Mouse (Mus musculus) adrenal gland, adult (tissue): Measurements from ENCODE around the gene Sept4.

ENCODE experiments used
- DNase-seq, 2 experiments: peaks; one replicate each; pipeline ENCODE4 v3.0.0; 2022 to 2023; ENCODE audit warnings: low spot score in 1 of 2; ENCODE audit not compliant: inconsistent age in 2 of 2

Sept4 gene

DNA sequence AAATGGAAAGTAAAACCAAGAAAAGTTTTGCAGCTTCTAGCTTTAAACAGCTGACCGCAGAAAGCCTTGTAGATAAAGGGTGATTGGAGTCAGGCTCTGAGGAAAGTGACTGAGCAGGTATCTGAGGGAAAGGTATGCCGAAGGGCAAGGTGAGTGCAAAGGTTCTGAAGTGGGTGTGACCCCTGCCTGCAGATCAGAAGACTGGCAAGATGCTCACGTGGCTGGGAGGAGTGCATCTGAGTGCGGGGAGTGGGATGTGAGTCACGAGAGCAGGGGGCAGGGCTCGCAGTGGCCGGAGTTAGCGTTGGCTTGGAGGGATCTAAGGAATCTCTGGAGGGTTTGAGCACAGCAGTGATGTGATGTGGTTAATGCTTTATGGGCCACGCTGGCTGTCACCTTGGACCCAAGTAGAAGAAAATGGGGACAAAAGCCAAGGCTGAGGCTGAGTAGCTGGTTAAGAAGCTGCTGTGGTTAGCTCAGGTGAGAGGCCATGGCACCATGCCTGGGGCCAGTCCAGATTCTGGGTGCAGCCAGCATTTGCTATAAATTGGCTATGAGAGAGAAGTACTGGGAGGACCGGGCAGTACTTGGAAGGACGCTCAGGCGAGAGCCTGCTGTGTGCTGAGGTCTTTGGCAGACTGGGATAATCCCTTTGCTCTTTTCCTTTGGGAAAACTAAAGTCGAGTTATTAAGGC lies 30.8 kb downstream of the Sept4 start:
- DNase-seq, result peak in 1 of 2 experiments; percentile 52

DNA sequence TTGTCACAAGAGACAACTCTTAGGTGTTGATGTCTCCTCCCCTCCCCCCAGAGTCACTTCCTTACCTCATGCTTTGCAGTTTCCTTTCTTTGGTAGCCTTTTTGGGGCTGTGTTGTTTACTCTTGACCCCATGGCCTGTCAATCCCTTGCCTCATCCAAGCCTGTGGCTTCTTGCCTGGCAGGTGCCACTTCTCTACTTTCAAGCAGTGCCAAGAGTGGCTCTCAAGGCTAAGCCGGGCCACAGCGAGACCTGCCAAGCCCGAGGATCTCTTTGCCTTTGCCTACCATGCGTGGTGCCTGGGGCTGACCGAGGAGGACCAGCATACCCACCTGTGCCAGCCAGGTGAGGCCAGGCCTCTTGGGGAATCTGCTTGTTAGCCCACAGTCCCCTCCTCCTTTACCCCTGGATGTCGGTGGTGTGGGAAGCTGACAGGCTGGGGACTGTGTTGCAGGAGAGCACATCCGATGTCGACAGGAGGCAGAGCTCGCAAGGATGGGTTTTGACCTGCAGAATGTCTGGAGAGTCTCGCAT lies 31.7 kb downstream of the Sept4 start:
- DNase-seq, result peak in 1 of 2 experiments; percentile 45

DNA sequence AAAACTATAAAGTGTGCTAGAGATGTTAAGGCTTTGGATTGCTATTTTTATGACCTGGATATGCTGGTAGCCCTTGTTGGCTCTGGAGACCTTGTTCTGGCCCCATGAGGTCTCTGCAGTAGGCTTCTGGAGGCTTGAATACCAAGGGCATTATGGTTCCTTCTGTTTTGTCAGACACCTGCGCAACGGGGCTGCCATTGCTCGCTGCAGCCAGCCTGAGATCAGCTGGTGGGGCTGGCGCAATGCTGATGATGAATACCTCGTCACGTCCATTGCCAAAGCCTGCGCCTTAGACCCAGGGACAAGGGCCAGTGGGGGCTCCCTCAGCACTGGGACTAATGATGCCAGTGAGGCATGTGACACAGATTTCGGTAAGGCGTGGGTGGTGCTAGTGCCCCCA lies 33.5 kb downstream of the Sept4 start:
- no peak for DNase-seq

DNA sequence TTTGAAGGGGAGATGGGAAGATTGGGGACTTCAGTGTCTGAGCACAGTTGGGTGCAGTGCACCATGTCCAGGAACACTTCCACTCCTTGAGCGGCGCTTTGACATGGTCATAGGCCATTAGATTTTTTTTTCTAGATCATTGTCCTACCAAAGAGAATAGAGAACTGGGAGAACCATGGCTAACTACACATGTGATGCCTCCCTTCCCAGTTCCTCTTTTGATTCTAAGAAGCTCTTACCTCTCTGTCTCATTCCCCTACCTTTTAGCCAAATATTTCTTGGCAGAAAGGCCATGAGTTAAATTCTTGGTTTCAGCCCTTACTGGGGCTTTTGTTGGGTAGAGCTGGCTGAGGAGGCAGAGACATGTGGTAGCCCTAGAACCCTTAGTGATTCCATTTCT lies 34.9 kb downstream of the Sept4 start:
- no peak for DNase-seq

DNA sequence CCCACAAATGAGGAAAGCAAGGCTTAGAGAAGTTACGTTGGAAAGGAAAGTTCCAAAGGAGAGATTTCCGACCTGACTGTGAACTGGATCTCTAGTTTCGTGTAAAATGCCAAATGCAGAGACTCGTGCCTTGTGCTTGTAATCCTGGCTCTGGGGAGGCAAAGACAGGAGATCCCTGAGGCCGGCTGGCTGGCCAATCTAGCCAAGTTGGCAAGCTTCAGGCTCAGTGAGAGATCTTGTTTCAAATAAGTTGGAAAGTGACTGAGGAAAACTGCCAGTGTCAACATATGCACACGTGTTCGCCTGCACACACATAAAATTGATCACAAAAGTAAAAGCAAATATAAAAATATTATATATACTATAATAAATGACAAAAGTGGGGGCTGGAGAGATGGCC lies 40.6 kb downstream of the Sept4 start:
- DNase-seq, result peak in 1 of 2 experiments; percentile 41

DNA sequence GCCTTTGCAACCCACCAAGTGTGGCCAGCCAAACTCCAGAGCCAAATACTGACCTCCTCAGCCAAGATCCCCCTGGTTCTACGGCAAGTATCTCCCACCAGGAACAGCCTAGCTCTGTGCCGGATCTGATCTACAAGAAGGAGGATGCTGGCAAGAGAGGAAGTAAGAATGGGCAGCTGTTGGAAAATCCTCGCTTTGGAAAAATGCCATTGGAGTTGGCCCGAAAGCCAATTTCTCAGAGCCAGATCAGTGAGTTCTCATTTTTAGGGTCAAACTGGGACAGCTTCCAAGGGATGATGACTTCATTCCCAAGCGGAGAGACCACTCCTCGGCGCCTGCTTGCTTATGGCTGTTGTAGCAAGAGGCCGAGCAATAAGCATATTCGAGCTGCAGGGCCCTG lies 42.8 kb downstream of the Sept4 start:
- peak in 1 of 2 experiments; percentile 33 for DNase-seq

DNA sequence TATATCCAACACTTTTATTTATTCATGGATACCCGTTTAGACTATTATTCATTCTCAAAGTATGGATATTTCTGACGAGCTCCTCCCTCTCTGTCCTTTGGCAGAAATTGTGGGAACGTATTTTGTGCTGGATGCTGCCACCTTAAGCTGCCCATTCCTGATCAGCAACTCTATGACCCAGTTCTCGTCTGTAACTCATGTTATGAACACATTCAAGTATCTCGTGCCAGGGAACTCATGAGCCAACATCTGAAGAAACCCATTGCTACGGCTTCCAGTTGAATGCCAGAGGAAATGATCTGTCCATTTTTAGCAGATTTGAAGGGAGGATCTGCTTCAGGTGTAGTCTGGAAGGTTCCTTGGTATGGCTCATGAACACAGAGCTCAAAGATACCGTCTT lies 45.3 kb downstream of the Sept4 start:
- DNase-seq, result peak in 1 of 2 experiments; percentile 20

DNA sequence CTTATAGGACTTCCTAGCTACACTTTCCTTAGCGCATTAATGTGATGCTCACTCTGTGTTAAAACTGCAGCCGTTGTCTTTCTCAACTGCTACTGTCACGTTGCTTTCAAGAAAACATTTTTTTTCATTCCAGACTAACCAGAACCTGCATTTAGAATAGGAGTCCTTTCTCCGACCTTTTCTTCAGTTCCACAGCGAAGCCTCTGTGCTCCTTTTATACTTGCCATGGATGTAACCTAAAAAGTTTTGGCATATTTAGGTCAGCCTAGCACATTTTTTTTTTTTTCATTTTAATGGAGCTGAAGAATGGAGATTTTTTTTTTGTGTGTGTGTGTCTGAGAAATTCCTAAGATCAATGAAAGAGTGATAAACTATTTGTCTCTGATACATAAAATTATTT lies 46.8 kb downstream of the Sept4 start:
- no peak for DNase-seq

DNA sequence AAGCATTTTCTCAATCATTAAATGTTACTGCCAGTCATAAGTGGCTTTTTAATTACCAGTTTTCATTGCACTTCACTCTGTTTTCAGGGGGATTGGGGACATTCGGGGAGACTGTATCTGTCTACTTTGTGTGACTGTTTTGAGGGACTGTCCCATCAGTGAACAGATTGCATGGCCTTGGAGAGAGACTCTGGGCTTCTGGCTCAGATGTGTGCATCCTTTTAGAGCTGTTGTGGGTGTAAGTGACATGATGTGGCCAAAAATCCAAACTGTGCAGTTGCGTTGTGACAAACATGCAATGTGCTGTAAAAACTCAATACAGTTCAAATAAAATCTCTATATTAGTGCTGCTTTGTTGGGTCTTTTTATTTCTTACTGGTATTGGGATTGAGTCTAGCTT lies 47.2 kb downstream of the Sept4 start:
- no peak for DNase-seq

DNA sequence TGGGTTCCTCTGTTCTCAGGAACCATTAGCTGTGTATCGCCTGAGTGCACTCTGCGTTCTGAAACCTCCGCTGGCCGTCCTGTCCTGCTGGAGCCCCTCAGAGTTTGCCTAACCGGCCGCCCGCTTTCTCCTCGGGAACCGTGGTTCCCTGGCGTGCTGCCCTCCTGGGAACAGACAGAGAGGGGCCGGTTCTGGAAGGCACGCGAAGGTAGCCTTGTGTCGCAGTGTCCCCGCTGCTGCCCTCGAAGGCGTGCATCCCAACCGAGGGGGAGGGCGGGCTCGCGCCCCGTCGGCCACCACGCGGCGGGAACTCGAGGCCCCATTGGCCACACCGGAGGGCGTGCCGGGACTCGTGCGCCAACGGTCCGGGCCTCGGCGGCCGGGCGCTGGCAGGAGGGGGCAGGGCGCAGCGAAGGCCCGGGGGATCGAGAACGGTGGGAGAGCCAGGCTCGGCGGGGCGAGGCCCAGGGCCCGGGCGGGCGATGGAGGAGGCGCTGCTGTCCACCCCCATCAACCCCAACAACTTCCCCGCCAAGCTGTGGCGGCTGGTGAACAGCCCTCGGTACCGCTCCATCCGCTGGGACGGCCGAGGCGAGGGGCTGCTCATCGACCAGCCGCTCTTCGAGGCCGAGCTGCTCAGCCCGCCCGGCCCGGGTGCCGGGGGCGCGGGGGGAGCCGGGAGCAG lies 48.2 kb downstream of the Sept4 start, which contains the start of gene Hsf5:
TSS of gene Hsf5 (plus strand) at position 375 of the 685 bp plus-strand sequence.
- DNase-seq, result peak in 1 of 2 experiments; percentile 18

DNA sequence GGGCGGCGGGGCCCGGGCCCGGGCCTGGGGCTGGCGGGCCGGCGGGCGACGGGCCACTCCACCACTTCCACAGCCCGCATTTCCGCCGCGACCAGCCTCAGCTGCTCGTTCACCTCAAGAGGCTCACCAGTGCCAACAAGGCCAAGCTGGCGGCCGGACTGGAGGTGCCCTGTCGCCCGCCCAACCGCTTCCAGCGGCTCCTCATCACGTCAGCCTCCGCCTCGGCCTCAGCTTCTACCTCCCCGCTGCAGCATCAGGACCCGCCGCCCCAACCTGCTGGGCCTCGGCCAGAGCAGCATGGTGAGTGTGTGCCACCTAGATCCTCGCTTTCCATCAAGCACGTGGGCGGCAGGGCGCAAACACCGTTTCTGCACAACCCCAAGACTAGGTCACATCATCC lies 48.9 kb downstream of the Sept4 start:
- DNase-seq, result no peak

DNA sequence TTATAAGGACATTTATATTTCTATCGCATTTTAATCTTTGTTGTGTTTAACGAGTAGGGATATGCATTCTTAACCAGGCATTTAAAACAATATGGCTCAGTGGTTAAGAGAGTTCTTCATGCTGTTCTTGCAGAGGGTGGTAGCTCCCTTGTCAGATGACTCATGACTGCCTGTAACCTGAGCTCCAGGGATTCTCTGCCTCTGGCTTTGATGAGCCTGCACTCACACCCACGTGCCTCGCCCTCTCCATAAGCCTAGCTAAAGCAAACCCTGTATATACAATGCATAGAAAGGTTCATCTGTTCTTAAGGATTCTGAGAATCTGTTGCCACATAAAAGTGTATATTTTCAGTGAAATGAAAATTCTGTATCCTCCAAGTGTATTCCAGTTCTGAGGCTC lies 54.5 kb downstream of the Sept4 start:
- DNase-seq, result no peak

DNA sequence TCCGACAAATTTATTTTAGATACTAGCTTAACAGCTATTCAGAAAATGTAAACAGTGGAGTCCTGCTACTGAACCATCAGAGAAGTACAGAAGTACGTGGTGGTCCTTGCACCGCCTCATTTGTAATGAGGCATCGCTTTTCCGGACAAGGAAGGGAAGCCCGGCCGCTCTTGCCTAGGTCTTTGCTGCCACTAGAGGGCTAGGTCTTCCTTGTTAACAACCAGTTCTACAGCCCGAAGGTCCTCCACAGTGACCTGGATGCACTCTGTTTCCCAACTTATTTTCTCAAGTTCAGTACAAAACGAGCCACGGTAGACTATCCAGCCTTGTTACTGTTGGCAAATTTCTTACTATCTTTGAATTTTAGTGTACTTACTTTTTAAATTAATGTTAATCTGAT lies 61.2 kb downstream of the Sept4 start:
- DNase-seq, result peak; percentile 36 to 79

DNA sequence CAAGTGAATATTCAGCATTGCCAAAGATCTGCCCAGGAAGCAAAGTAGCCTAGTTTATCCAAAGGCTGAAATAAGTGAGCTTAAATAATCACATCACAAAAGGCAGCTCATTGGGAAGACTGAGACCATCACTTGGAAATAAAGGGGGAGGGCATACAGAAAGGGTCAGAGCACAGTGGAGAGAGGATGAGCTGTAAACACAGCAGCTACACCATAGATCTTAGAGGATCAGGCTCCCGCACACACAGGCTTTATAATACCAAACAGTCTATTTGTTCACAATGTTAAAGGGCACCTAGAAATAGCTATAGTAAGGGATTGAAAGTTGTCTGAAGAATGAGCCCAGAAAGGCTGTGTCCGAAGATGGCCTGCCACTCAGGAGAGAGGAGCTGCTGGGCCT lies 70.1 kb downstream of the Sept4 start:
- no peak for DNase-seq

DNA sequence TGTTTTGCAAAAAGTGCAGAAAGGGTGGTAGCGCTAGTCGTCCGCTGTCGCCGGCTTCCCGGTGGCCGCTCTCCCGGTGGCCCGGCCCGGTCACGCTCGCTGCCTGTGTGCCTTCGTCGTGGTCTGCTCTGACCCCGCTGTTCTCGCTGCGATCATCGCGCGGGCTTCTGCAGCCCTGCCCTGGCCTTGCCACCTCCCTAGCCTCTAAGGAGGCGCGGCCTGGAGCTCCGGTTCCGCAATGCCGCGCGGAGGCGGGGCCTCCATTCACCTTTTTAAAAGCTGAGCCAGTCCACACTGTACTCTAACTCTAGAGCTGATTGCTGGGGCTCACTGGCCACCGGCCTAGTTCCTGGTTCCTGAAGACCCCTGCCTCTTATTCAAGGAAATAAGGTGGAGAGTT lies 70.5 kb downstream of the Sept4 start:
- peak; percentile 82 to 92 for DNase-seq
